Mouse (Mus musculus) neural tube, embryonic 12.5 days (tissue): ENCODE measurements around the gene Tecpr2. TPM values are rescaled to one million over a fixed set of nuclear protein-coding genes. Genes with fewer than 3 reads are reported as not detected.

ENCODE experiments used
- ATAC-seq: fragments of 200-750 bp; cut with Nextera tagmentation; 2 replicates; pipeline ENCODE4 v1.8.0; 2017; ENCODE audit warnings: low read depth, mild to moderate bottlenecking, moderate TSS enrichment, moderate library complexity; ENCODE audit not compliant: low FRiP score
- H3K27ac ChIP-seq: fragments of 300-500 bp; sonication (generic); 2 replicates; pipeline ENCODE4 v1.5.1; 2016
- H3K27me3 ChIP-seq: fragments of 300-500 bp; sonication (generic); replicated peaks from 2 replicates; pipeline ENCODE4 v1.6.1; 2016; ENCODE audit warnings: mild to moderate bottlenecking
- H3K36me3 ChIP-seq: fragments of 300-500 bp; sonication (generic); 2 replicates; pipeline ENCODE4 v1.6.1; 2016; ENCODE audit warnings: mild to moderate bottlenecking
- H3K4me1 ChIP-seq: fragments of 300-500 bp; sonication (generic); 2 replicates; pipeline ENCODE4 v1.6.1; 2016
- H3K4me2 ChIP-seq: fragments of 300-500 bp; sonication (generic); replicated peaks from 2 replicates; pipeline ENCODE4 v1.6.1; 2016; ENCODE audit warnings: mild to moderate bottlenecking
- H3K4me3 ChIP-seq: fragments of 300-500 bp; sonication (generic); 2 replicates; pipeline ENCODE4 v1.5.1; 2016
- H3K9ac ChIP-seq: fragments of 300-500 bp; sonication (generic); 2 replicates; pipeline ENCODE4 v1.6.1; 2016; ENCODE audit warnings: mild to moderate bottlenecking
- H3K9me3 ChIP-seq: fragments of 300-500 bp; sonication (generic); 2 replicates; pipeline ENCODE4 v1.6.1; 2016; ENCODE audit warnings: mild to moderate bottlenecking
- WGBS: fragments of 180-500 bp; shearing (Covaris S2); methylation state at CpG from one replicate; pipeline ENCODE4 v1.1.7; 2016; 5-methylcytosine and 5-hydroxymethylcytosine counted together
- polyA plus RNA-seq: library from polyadenylated mRNA; unstranded; fragments of >200 nt; fragmentation: Nextera tagmentation; extraction: Ambion mirVana; gene quantifications from 2 replicates; pipeline ENCODE4 v1.2.1, GENCODE M21; 2016

Tecpr2 gene
- polyA plus RNA-seq, result 7.2 and 7.6 TPM in 2 replicates

- Histone ChIP-seq H3K4me1 (peaks cover 15% of the 10 kb centered on the region), H3K27me3 (no peaks in the 10 kb centered on the region), H3K4me3 (peak within 1 kb of the TSS; percentile 73), H3K9me3 (no peaks in the 10 kb centered on the region), H3K9ac (peak within 1 kb of the TSS; percentile 81), H3K36me3 (no peaks in the 10 kb centered on the region), H3K4me2 (peak within 1 kb of the TSS; percentile 95), H3K27ac (peak within 1 kb of the TSS; percentile 63; the same call in 1 of the 2 replicates)
- WGBS, result under 1% methylated on average over 74 of the region's 74 CpGs
- peak; percentile 99 for ATAC-seq
Observed at GRCm38 (mm10) chr12:110889036-110890020, at the start of gene Tecpr2, which contains the start of gene Cinp. Gene Tecpr2, plus strand, starts transcription at chr12:110889264. Gene Cinp, minus strand, starts transcription at chr12:110889145.

GRCm38 (mm10) chr12:110840348-110841198 lies 48.5 kb upstream of the Tecpr2 start, which contains the start of gene Mok:
Gene Mok, minus strand, starts transcription at chr12:110840939.
- under 1% methylated on average over 71 of the region's 71 CpGs for WGBS
- peak; percentile 70 for ATAC-seq
- no peaks in the 10 kb centered on the region for H3K9me3 ChIP-seq
- no peak within 1 kb of the TSS for H3K27ac ChIP-seq
- H3K4me3 ChIP-seq, result peak within 1 kb of the TSS; percentile 64
- peak within 1 kb of the TSS; percentile 39 for H3K9ac ChIP-seq
- peaks cover 13% of the 10 kb centered on the region; the same call in 1 of the 2 replicates for H3K4me1 ChIP-seq
- H3K36me3 ChIP-seq, result no peaks in the 10 kb centered on the region
- H3K27me3 ChIP-seq, result peaks cover 6% of the 10 kb centered on the region; the same call in 1 of the 2 replicates
- peak within 1 kb of the TSS; percentile 73 for H3K4me2 ChIP-seq

GRCm38 (mm10) chr12:110841731-110842493 lies 47.2 kb upstream of the Tecpr2 start:
- Histone ChIP-seq H3K27ac (no peak overlapping the region), H3K4me2 (no peak overlapping the region), H3K27me3 (peaks cover 6% of the 10 kb centered on the region; the same call in 1 of the 2 replicates), H3K36me3 (no peaks in the 10 kb centered on the region), H3K9me3 (no peaks in the 10 kb centered on the region), H3K9ac (no peak overlapping the region), H3K4me3 (no peak overlapping the region), H3K4me1 (peaks cover 17% of the 10 kb centered on the region; the same call in 1 of the 2 replicates)
- no peak for ATAC-seq
- WGBS, result 73% methylated on average over 5 of the region's 5 CpGs

- H3K9me3 ChIP-seq, result no peaks in the 10 kb centered on the region
- peak overlapping the region; percentile 45 for H3K4me3 ChIP-seq
- peaks cover 14% of the 10 kb centered on the region; the same call in 1 of the 2 replicates for H3K4me1 ChIP-seq
- H3K27me3 ChIP-seq, result peaks cover 6% of the 10 kb centered on the region; the same call in 1 of the 2 replicates
- peak overlapping the region; percentile 58 for H3K4me2 ChIP-seq
- H3K27ac ChIP-seq, result no peak overlapping the region
- H3K36me3 ChIP-seq, result no peaks in the 10 kb centered on the region
- ATAC-seq, result no peak
- H3K9ac ChIP-seq, result peak overlapping the region; percentile 33; the same call in 1 of the 2 replicates
- WGBS, result 19% methylated on average over 32 of the region's 32 CpGs
Observed at GRCm38 (mm10) chr12:110843194-110844048, 45.6 kb upstream of the Tecpr2 start.

GRCm38 (mm10) chr12:110844227-110845130 lies 44.6 kb upstream of the Tecpr2 start:
- H3K4me1 ChIP-seq, result peaks cover 14% of the 10 kb centered on the region; the same call in 1 of the 2 replicates
- peak overlapping the region; percentile 45 for H3K4me3 ChIP-seq
- no peaks in the 10 kb centered on the region for H3K9me3 ChIP-seq
- 1% methylated on average over 42 of the region's 42 CpGs for WGBS
- H3K27me3 ChIP-seq, result peaks cover 6% of the 10 kb centered on the region; the same call in 1 of the 2 replicates
- H3K36me3 ChIP-seq, result no peaks in the 10 kb centered on the region
- H3K27ac ChIP-seq, result no peak overlapping the region
- ATAC-seq, result no peak
- peak overlapping the region; percentile 29; the same call in 1 of the 2 replicates for H3K9ac ChIP-seq
- H3K4me2 ChIP-seq, result peak overlapping the region; percentile 58

GRCm38 (mm10) chr12:110845131-110845880 lies 43.8 kb upstream of the Tecpr2 start:
- WGBS, result under 1% methylated on average over 36 of the region's 36 CpGs
- Histone ChIP-seq H3K9me3 (no peaks in the 10 kb centered on the region), H3K4me1 (peaks cover 11% of the 10 kb centered on the region; the same call in 1 of the 2 replicates), H3K27me3 (peaks cover 6% of the 10 kb centered on the region; the same call in 1 of the 2 replicates), H3K4me3 (peak overlapping the region; percentile 45), H3K27ac (no peak overlapping the region), H3K4me2 (peak overlapping the region; percentile 58), H3K36me3 (no peaks in the 10 kb centered on the region), H3K9ac (peak overlapping the region; percentile 33)
- ATAC-seq, result peak; percentile 73

- H3K4me2 ChIP-seq, result peak overlapping the region; percentile 58
- H3K36me3 ChIP-seq, result no peaks in the 10 kb centered on the region
- H3K9me3 ChIP-seq, result no peaks in the 10 kb centered on the region
- peaks cover 6% of the 10 kb centered on the region; the same call in 1 of the 2 replicates for H3K27me3 ChIP-seq
- peak overlapping the region; percentile 45; the same call in 1 of the 2 replicates for H3K4me3 ChIP-seq
- no peak overlapping the region for H3K9ac ChIP-seq
- no peak overlapping the region for H3K27ac ChIP-seq
- WGBS, result 67% methylated on average over 6 of the region's 6 CpGs
- H3K4me1 ChIP-seq, result peaks cover 20% of the 10 kb centered on the region
- no peak for ATAC-seq
Observed at GRCm38 (mm10) chr12:110846191-110846765, 42.8 kb upstream of the Tecpr2 start.

- Histone ChIP-seq H3K4me1 (peaks cover 19% of the 10 kb centered on the region), H3K9me3 (no peaks in the 10 kb centered on the region), H3K27me3 (no peaks in the 10 kb centered on the region), H3K27ac (no peak within 1 kb of the TSS), H3K36me3 (peaks cover 3% of the 10 kb centered on the region; the same call in 1 of the 2 replicates), H3K9ac (peak within 1 kb of the TSS; percentile 96), H3K4me3 (peak within 1 kb of the TSS; percentile 96), H3K4me2 (peak within 1 kb of the TSS; percentile 81)
- ATAC-seq, result peak; percentile 78
- WGBS, result under 1% methylated on average over 76 of the region's 89 CpGs
Observed at GRCm38 (mm10) chr12:110850010-110850928, 38.8 kb upstream of the Tecpr2 start, which contains the start of gene Zfp839. Gene Zfp839, plus strand, starts transcription at chr12:110850253.
